Mouse (Mus musculus): Measurements from ENCODE around the gene Ern1. TPM values are rescaled to one million over a fixed set of nuclear protein-coding genes. Genes with fewer than 3 reads are reported as not detected.

Gene Ern1
- polyA plus RNA-seq, 1 experiment from 2014 or later: 3.3 TPM

DNA sequence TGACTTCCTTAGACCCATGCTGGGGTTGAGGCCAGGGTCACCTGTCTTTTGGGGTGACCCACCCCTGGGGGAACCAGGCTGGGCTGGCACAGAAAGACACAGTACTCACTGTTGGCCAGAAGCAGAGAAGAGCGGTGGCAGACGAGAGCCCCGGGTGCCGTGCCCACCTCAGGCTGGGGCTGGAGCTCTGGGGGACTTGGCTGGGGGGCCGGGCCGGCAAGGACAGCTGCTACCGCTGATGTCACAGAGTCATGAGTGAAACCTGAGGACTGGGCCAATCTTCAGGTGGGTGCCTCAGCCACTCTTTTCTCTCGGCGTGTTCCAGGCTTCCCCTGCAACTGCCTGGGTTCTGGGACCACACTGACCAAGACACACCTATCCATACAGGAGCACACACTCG is 122.3 kb downstream of the Ern1 start, which contains the start of gene Prr29:
TSS of gene Prr29 (plus strand) at position 107 of the 400 bp plus-strand sequence.
- 64% methylated on average over 10 of the region's 10 CpGs for WGBS
- no peak within 1 kb of the TSS for H3K27ac ChIP-seq (ENCODE audit: low read depth, low read length)
- H3K4me3 ChIP-seq (ENCODE audit: low read length): no peak within 1 kb of the TSS
- H3K4me2 ChIP-seq (ENCODE audit: low read length): no peak within 1 kb of the TSS
- H3K9ac ChIP-seq (ENCODE audit: low read depth, low read length): no peak within 1 kb of the TSS
- H3K36me3 ChIP-seq (ENCODE audit: control insufficient read depth, insufficient read depth, low read length): no peaks in the 10 kb centered on the region
- no peaks in the 10 kb centered on the region for H3K9me3 ChIP-seq (ENCODE audit: control insufficient read depth, low read length)
- H3K27me3 ChIP-seq (replicated peaks; ENCODE audit: control insufficient read depth, insufficient read depth, low read length): no peaks in the 10 kb centered on the region
- ATAC-seq: no peak
- peaks cover 5% of the 10 kb centered on the region; the same call in 1 of the 2 replicates for H3K4me1 ChIP-seq (ENCODE audit: control insufficient read depth, insufficient read depth, low read depth, low read length)

DNA sequence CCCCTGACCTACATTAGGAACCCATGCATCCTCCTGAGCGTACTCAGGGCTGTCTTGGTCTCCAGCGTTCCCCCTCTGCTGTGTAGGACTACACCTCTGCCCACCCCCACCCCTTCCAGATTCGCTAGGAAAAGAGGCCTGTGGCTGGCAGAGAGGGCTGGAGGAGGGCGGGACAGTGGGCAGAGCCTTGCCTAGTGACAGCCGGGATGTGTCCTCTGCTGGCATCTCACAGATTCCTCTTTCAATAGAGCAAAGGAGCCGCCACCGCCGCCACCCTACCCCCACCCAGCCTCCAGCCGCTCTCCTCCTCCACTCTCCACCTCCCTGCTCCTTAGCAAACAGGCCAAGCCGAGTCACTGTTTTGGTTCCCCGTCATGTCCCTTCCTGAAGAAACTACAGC is 122.9 kb downstream of the Ern1 start:
- Histone ChIP-seq H3K27ac (ENCODE audit: low read depth, low read length) (no peak overlapping the region), H3K4me2 (ENCODE audit: low read length) (no peak overlapping the region), H3K36me3 (ENCODE audit: control insufficient read depth, insufficient read depth, low read length) (no peaks in the 10 kb centered on the region), H3K9ac (ENCODE audit: low read depth, low read length) (no peak overlapping the region), H3K4me3 (ENCODE audit: low read length) (no peak overlapping the region), H3K4me1 (ENCODE audit: control insufficient read depth, insufficient read depth, low read depth, low read length) (peaks cover 5% of the 10 kb centered on the region; the same call in 1 of the 2 replicates), H3K9me3 (ENCODE audit: control insufficient read depth, low read length) (no peaks in the 10 kb centered on the region), H3K27me3 (replicated peaks; ENCODE audit: control insufficient read depth, insufficient read depth, low read length) (no peaks in the 10 kb centered on the region)
- WGBS: 5% methylated on average over 11 of the region's 11 CpGs
- ATAC-seq: peak; percentile 50; the same call in 1 of the 2 replicates

DNA sequence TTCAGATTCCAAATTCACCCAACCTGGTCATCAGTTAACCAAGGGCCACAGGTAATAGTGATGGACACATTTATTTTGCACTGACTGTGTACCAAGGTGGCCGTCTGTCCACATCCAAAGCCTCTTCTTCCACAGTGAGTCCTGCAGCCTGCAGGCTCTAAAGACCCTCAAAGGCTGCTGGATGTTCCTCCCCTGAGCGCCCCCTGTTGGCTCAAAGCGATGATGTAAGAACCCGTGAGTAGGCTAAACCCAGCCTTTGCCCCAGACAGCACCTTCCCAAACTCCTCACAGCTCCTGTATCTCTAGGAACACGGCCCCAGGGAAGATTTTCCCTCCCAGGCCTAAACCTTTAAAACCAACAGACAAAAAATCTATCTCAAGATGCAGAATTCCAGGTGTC is 128.3 kb downstream of the Ern1 start:
- Histone ChIP-seq H3K9ac (ENCODE audit: low read depth, low read length) (no peak overlapping the region), H3K4me3 (ENCODE audit: low read length) (no peak overlapping the region), H3K36me3 (ENCODE audit: control insufficient read depth, insufficient read depth, low read length) (no peaks in the 10 kb centered on the region), H3K9me3 (ENCODE audit: control insufficient read depth, low read length) (no peaks in the 10 kb centered on the region), H3K27me3 (replicated peaks; ENCODE audit: control insufficient read depth, insufficient read depth, low read length) (no peaks in the 10 kb centered on the region), H3K4me1 (ENCODE audit: control insufficient read depth, insufficient read depth, low read depth, low read length) (no peaks in the 10 kb centered on the region), H3K27ac (ENCODE audit: low read depth, low read length) (no peak overlapping the region), H3K4me2 (ENCODE audit: low read length) (no peak overlapping the region)
- no peak for ATAC-seq
- 14% methylated on average over 5 of the region's 5 CpGs for WGBS

DNA sequence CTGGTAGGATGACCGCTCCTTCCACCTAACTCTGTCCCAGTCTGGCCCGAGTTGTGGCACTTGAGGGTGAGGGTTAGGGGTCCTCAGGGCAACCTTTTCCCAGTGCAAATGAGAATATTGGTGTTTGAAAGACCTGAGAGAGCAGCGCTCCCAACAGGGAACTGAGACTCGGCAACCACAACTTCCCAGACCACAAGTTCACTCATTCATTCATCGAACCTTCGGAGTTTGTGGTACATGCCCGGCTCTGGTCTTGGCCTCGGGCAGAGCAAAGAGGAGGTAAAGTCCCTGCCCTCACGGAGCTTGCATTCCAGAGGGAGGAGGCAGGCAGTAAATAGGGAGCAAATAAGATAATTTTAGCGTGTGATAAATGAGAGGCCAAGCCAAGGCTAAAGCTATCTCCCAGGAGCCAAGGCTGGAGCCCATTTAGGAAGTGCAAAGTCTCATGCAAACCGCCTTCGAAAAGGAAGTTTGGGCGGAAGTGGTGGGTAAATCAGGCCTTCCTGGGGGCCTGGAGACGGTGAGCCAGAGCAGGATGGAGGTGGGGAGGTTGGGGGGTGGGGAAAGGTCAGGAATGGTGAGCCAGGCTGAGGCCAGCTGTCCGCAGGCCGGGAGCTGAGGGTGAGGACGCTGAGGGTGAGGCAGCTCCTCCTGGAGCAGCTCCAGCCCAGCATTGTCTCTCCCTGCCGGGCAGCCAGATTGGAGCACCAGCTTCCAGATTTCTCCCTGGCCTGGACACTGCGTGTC is 132.1 kb downstream of the Ern1 start:
- no peaks in the 10 kb centered on the region for H3K4me1 ChIP-seq (ENCODE audit: control insufficient read depth, insufficient read depth, low read depth, low read length)
- H3K4me2 ChIP-seq (ENCODE audit: low read length): no peak overlapping the region
- ATAC-seq: no peak
- H3K9me3 ChIP-seq (ENCODE audit: control insufficient read depth, low read length): no peaks in the 10 kb centered on the region
- no peaks in the 10 kb centered on the region for H3K36me3 ChIP-seq (ENCODE audit: control insufficient read depth, insufficient read depth, low read length)
- no peaks in the 10 kb centered on the region for H3K27me3 ChIP-seq (replicated peaks; ENCODE audit: control insufficient read depth, insufficient read depth, low read length)
- H3K27ac ChIP-seq (ENCODE audit: low read depth, low read length): no peak overlapping the region
- WGBS: 71% methylated on average over 19 of the region's 19 CpGs
- H3K9ac ChIP-seq (ENCODE audit: low read depth, low read length): no peak overlapping the region
- no peak overlapping the region for H3K4me3 ChIP-seq (ENCODE audit: low read length)

DNA sequence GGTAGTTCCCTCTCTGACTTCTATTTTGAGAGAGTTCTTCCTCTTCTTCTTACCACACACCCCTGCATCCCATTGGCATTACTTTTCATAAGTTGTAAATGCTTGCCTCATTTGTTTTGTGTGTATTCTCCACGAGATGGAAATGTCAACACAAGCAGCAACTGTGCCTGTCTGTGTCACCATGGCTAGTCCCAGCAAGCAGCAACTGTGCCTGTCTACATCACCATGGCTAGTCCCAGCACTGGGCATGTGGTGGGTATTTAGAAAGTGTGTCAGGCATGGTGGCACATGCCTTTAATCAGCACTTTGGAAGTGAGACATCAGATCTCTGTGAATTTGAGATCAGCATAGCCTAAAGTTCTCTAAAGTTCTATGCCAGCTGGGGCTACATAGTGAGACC is 133.5 kb downstream of the Ern1 start:
- Histone ChIP-seq H3K27ac (ENCODE audit: low read depth, low read length) (no peak overlapping the region), H3K9me3 (ENCODE audit: control insufficient read depth, low read length) (no peaks in the 10 kb centered on the region), H3K9ac (ENCODE audit: low read depth, low read length) (no peak overlapping the region), H3K36me3 (ENCODE audit: control insufficient read depth, insufficient read depth, low read length) (no peaks in the 10 kb centered on the region), H3K4me1 (ENCODE audit: control insufficient read depth, insufficient read depth, low read depth, low read length) (no peaks in the 10 kb centered on the region), H3K4me3 (ENCODE audit: low read length) (no peak overlapping the region), H3K27me3 (replicated peaks; ENCODE audit: control insufficient read depth, insufficient read depth, low read length) (no peaks in the 10 kb centered on the region), H3K4me2 (ENCODE audit: low read length) (no peak overlapping the region)
- no peak for ATAC-seq
- 60% methylated on average over 1 of the region's 1 CpGs for WGBS

DNA sequence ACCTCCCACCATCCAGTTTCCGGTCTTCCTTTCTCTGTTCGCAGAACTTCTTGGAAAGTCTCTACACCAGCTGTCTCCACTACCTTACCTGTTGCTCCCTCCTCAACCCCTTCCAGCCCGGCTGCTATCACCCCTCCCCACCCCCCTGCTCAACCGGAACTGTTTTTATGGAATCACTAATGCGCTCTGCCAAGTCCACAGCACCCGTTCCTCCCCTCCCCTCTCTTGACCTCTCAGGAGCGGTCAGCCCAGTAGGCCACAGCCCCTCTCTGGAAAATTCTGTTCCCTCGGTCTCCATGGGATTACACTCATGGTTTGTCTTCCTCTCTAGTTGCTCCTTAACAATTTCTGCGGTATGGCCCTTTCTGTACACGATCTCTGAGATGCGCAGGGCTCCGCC is 134.5 kb downstream of the Ern1 start, which contains the start of gene Scn4a:
TSS of gene Scn4a (minus strand) at position 101 of the 400 bp plus-strand sequence.
- no peak within 1 kb of the TSS for H3K27ac ChIP-seq (ENCODE audit: low read depth, low read length)
- 90% methylated on average over 12 of the region's 12 CpGs for WGBS
- H3K4me2 ChIP-seq (ENCODE audit: low read length): no peak within 1 kb of the TSS
- no peak for ATAC-seq
- H3K36me3 ChIP-seq (ENCODE audit: control insufficient read depth, insufficient read depth, low read length): no peaks in the 10 kb centered on the region
- no peak within 1 kb of the TSS for H3K4me3 ChIP-seq (ENCODE audit: low read length)
- no peaks in the 10 kb centered on the region for H3K9me3 ChIP-seq (ENCODE audit: control insufficient read depth, low read length)
- no peaks in the 10 kb centered on the region for H3K27me3 ChIP-seq (replicated peaks; ENCODE audit: control insufficient read depth, insufficient read depth, low read length)
- H3K4me1 ChIP-seq (ENCODE audit: control insufficient read depth, insufficient read depth, low read depth, low read length): no peaks in the 10 kb centered on the region
- H3K9ac ChIP-seq (ENCODE audit: low read depth, low read length): no peak within 1 kb of the TSS

DNA sequence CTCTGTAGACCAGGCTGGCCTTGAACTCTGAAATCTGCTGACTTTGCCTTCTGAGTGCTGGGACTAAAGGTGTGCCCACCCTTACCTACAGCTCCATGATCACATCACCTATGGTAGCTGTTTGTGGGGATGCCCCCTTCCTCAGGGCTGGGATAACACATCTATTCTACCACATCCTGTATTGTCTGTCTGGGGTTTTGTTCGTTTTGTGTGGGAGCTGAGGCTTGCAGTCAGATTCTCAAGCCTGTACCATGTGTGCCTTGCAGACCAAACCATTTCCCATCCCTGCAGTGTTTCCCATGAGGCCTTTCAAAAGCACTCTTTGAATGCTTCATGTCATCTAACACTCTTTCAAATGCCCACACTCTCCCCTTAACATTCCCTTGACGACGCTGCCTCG is 135.7 kb downstream of the Ern1 start:
- H3K36me3 ChIP-seq (ENCODE audit: control insufficient read depth, insufficient read depth, low read length): no peaks in the 10 kb centered on the region

DNA sequence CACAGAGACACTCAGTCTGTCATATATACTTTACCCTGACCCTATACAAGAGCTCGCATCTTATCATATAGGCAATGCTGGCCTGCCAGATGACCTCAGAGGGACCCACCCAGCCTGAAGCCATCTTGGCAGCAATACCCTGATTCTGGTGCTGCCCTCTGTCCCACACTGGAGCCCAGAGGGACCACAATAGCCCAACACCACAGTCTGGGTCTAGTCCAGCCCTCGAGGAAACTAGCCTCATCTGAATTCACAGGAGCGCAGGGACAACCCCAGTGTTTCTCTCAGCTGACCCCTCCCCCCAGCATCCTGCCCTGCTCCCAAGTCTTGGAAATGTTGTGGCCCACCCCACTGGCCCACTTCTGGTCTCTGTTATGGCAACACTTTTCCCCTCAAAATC is 136.4 kb downstream of the Ern1 start:
- Histone ChIP-seq H3K4me3 (ENCODE audit: low read length) (no peak overlapping the region), H3K9me3 (ENCODE audit: control insufficient read depth, low read length) (no peaks in the 10 kb centered on the region)
- 79% methylated on average over 3 of the region's 3 CpGs for WGBS

More for the DNA sequence above, 135.7 kb downstream of the Ern1 start:
- H3K4me3 ChIP-seq (ENCODE audit: low read length): no peak overlapping the region
- no peaks in the 10 kb centered on the region for H3K27me3 ChIP-seq (replicated peaks; ENCODE audit: control insufficient read depth, insufficient read depth, low read length)
- H3K9ac ChIP-seq (ENCODE audit: low read depth, low read length): no peak overlapping the region
- WGBS: 71% methylated on average over 4 of the region's 4 CpGs
- ATAC-seq: no peak
- H3K27ac ChIP-seq (ENCODE audit: low read depth, low read length): no peak overlapping the region
- H3K4me2 ChIP-seq (ENCODE audit: low read length): no peak overlapping the region
- H3K4me1 ChIP-seq (ENCODE audit: control insufficient read depth, insufficient read depth, low read depth, low read length): no peaks in the 10 kb centered on the region
- no peaks in the 10 kb centered on the region for H3K9me3 ChIP-seq (ENCODE audit: control insufficient read depth, low read length)

DNA sequence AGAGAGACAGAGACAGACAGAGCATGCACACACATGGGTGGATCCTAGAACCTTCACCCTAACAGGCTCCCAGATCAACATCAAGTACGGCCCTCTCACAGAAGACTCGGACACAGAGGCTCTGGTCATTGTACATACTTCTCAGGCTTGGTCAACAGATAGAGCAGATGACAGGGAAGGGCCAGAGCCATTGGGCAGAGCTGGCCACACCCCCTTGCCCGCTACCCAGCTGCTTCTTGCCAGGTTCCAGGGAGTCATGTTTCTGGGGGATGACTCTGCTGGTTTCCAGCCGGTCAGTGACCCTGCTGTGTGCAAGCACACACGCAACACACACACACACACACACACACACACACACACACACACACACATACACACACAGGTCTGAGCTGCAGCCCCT is 136.8 kb downstream of the Ern1 start:
- Histone ChIP-seq H3K27me3 (replicated peaks; ENCODE audit: control insufficient read depth, insufficient read depth, low read length) (no peaks in the 10 kb centered on the region), H3K4me3 (ENCODE audit: low read length) (no peak overlapping the region), H3K36me3 (ENCODE audit: control insufficient read depth, insufficient read depth, low read length) (no peaks in the 10 kb centered on the region), H3K9me3 (ENCODE audit: control insufficient read depth, low read length) (no peaks in the 10 kb centered on the region), H3K4me1 (ENCODE audit: control insufficient read depth, insufficient read depth, low read depth, low read length) (no peaks in the 10 kb centered on the region), H3K4me2 (ENCODE audit: low read length) (no peak overlapping the region), H3K9ac (ENCODE audit: low read depth, low read length) (no peak overlapping the region), H3K27ac (ENCODE audit: low read depth, low read length) (no peak overlapping the region)
- WGBS: 56% methylated on average over 5 of the region's 5 CpGs
- ATAC-seq: no peak

More for the DNA sequence above, 136.4 kb downstream of the Ern1 start:
- Histone ChIP-seq H3K27ac (ENCODE audit: low read depth, low read length) (no peak overlapping the region), H3K36me3 (ENCODE audit: control insufficient read depth, insufficient read depth, low read length) (no peaks in the 10 kb centered on the region), H3K4me2 (ENCODE audit: low read length) (no peak overlapping the region), H3K4me1 (ENCODE audit: control insufficient read depth, insufficient read depth, low read depth, low read length) (no peaks in the 10 kb centered on the region), H3K27me3 (replicated peaks; ENCODE audit: control insufficient read depth, insufficient read depth, low read length) (no peaks in the 10 kb centered on the region), H3K9ac (ENCODE audit: low read depth, low read length) (no peak overlapping the region)
- no peak for ATAC-seq

Data from hindbrain, embryonic 16.5 days (tissue).